In genomic region chr1:176949320-176949719, GRCm38 (mm10) we compare ENCODE assay signal across 22 mouse cellular contexts.
DNase-seq lines count a peak whose midpoint lies in the region; ATAC-seq and TF ChIP-seq lines count a peak whose summit lies in the region.
"Had no signal": no experiment of that assay in that cellular context is flagged by ENCODE, and none has a peak within 500 bp of the region (broad histone marks: within the 10 kb centered on the region; RNA-seq: fewer than 3 reads in every experiment).

No protein-coding gene starts in this region.

- TF ChIP-seq POLR2A in CH12.LX (IDR thresholded peaks at IDR 0.05; ENCODE audit: low read depth, low read length) (no peak), myocyte (IDR thresholded peaks at IDR 0.05; ENCODE audit: insufficient read length, low read depth) (no peak)

- no peak overlapping the region for H3K4me3 ChIP-seq in left cerebral cortex, adult 2 months
- H3K4me3 ChIP-seq in CH12.LX (replicated peaks in 1 of 3; ENCODE audit: low read depth in 2 of 3, low read length in 2 of 3, poor library complexity in 1 of 3) (no peak overlapping the region), myocyte (no peak overlapping the region)
- H3K4me3 ChIP-seq: embryonic facial prominence, embryonic 13.5 days; heart, embryonic 13.5 days; limb, embryonic 15.5 days; liver, embryonic 15.5 days; stomach, embryonic 15.5 days had no signal

- peaks cover 12 to 46% of the 10 kb centered on the region in 2 experiments for H3K4me1 ChIP-seq in CH12.LX (ENCODE audit: control insufficient read depth in 1 of 2, insufficient read depth in 2 of 2)
- H3K4me1 ChIP-seq: limb, embryonic 15.5 days; stomach, embryonic 15.5 days had no signal

- peaks cover under 1 to 8% of the 10 kb centered on the region in 2 experiments for H3K36me3 ChIP-seq in CH12.LX (replicated peaks in 1 of 2; ENCODE audit: control insufficient read depth in 1 of 2, insufficient read depth in 1 of 2, low read length in 1 of 2)
- peaks cover 5% of the 10 kb centered on the region for H3K36me3 ChIP-seq in myocyte (ENCODE audit: control insufficient read depth, insufficient read depth)
- H3K36me3 ChIP-seq: embryonic facial prominence, embryonic 13.5 days; heart, embryonic 13.5 days; limb, embryonic 15.5 days; liver, embryonic 15.5 days; stomach, embryonic 15.5 days had no signal

- H3K27ac ChIP-seq in left cerebral cortex, adult 2 months = peak overlapping the region; percentile 38
- H3K27ac ChIP-seq in CH12.LX (ENCODE audit: insufficient read depth, low read depth) = no peak overlapping the region
- H3K27ac ChIP-seq: embryonic facial prominence, embryonic 13.5 days; heart, embryonic 13.5 days; limb, embryonic 15.5 days; liver, embryonic 15.5 days; stomach, embryonic 15.5 days had no signal

- no peak overlapping the region for H3K9ac ChIP-seq in CH12.LX (ENCODE audit: insufficient read depth, low read depth)
- H3K9ac ChIP-seq: embryonic facial prominence, embryonic 13.5 days; heart, embryonic 13.5 days; limb, embryonic 15.5 days; liver, embryonic 15.5 days; stomach, embryonic 15.5 days had no signal

- H3K79me2 ChIP-seq in CH12.LX (replicated peaks; ENCODE audit: control insufficient read depth, extremely low read depth, insufficient read depth, poor library complexity, severe bottlenecking) (no peaks in the 10 kb centered on the region), myocyte (ENCODE audit: control insufficient read depth, insufficient read depth) (no peaks in the 10 kb centered on the region)

- intact Hi-C loops in left cerebral cortex, adult 2 months (cut with DNase I) = loop anchor here (5.0 kb wide), 1 partner anchor 33 kb away; no protein-coding TSS in a partner anchor

- H3K9me3 ChIP-seq in CH12.LX (replicated peaks; ENCODE audit: low read length) = no peaks in the 10 kb centered on the region
- H3K9me3 ChIP-seq: embryonic facial prominence, embryonic 13.5 days; G1E; heart, embryonic 13.5 days; limb, embryonic 15.5 days; liver, embryonic 15.5 days; stomach, embryonic 15.5 days had no signal

- H3K4me2 ChIP-seq in CH12.LX (ENCODE audit: insufficient read depth, low read depth, poor library complexity, severe bottlenecking) = no peak overlapping the region
- H3K4me2 ChIP-seq in myocyte (ENCODE audit: low read depth) = no peak overlapping the region
- H3K4me2 ChIP-seq: embryonic facial prominence, embryonic 13.5 days; heart, embryonic 13.5 days; limb, embryonic 15.5 days; liver, embryonic 15.5 days; midbrain, embryonic 11.5 days; stomach, embryonic 15.5 days had no signal

- no peak for TF ChIP-seq EP300 in CH12.LX (IDR thresholded peaks at IDR 0.05; ENCODE audit: low read length)

- no peak overlapping the region for H3ac ChIP-seq in myocyte (ENCODE audit: control insufficient read depth, insufficient read length)

- H3K27me3 ChIP-seq in CH12.LX (replicated peaks) (no peaks in the 10 kb centered on the region), myocyte (ENCODE audit: control insufficient read depth, insufficient read depth, insufficient read length) (no peaks in the 10 kb centered on the region)
- H3K27me3 ChIP-seq: embryonic facial prominence, embryonic 13.5 days; heart, embryonic 13.5 days; limb, embryonic 15.5 days; liver, embryonic 15.5 days; stomach, embryonic 15.5 days had no signal

- ATAC-seq in frontal cortex, adult (ENCODE audit: low TSS enrichment) = peak; percentile 27; the same call in 1 of the 2 replicates
- ATAC-seq: activated CD4-positive, CD25-positive, alpha-beta regulatory T cell, adult 4 months had no signal

- in situ Hi-C loops in CH12.LX (cut with MboI; ENCODE audit: low pct_ligation_motif_present, low pct_unique_long_range_greater_than_20kb, low sequenced_read_pairs) = no loop called here

- TF ChIP-seq CTCF in left cerebral cortex, adult 2 months (IDR thresholded peaks at IDR 0.05) = no peak
- no peak for TF ChIP-seq CTCF in CH12.LX (conservative IDR thresholded peaks at IDR 0.05 in 1 of 2, IDR thresholded peaks at IDR 0.05 in 1 of 2; ENCODE audit: low read depth in 2 of 2, low read length in 2 of 2)

- DNase-seq in frontal cortex, postnatal 14 days (ENCODE audit: low spot score in 2 of 2) = no peak
- DNase-seq in left cerebral cortex, adult 2 months (ENCODE audit: extremely low spot score in 1 of 2, low spot score in 2 of 2) = no peak
- no peak for DNase-seq in left cerebral cortex, adult 11 months (ENCODE audit: low spot score)
- no peak for DNase-seq in CH12.LX (ENCODE audit: extremely low read depth)
- no peak for DNase-seq in adrenal gland, adult 2 months
- DNase-seq in gastrocnemius, adult 8-10 months (ENCODE audit: low spot score in 2 of 2) = no peak
- DNase-seq: adrenal gland, postnatal 25 days; B cell, adult 2 months; cerebellum, adult 11-12 months; heart, postnatal 36 days; kidney, postnatal 36 days; right cerebral cortex, postnatal 14 days had no signal

- TF ChIP-seq RAD21 in CH12.LX (IDR thresholded peaks at IDR 0.05; ENCODE audit: low read depth, low read length) = peak; percentile 19

- dilution Hi-C loops in CH12.LX (cut with MboI; ENCODE audit: extremely low pct_ligation_motif_present, extremely low pct_unique_long_range_greater_than_20kb, low sequenced_read_pairs) = no loop called here

TF ChIP-seq in CH12.LX, 34 proteins besides CTCF, POLR2A, EP300 and RAD21:
- no peak for TF ChIP-seq ETS1 (conservative IDR thresholded peaks at IDR 0.05; ENCODE audit: low read depth, low read length)
- TF ChIP-seq E2F4 (IDR thresholded peaks at IDR 0.05; ENCODE audit: insufficient replicate concordance, low read depth, low read length) = no peak
- no peak for TF ChIP-seq CHD2 (IDR thresholded peaks at IDR 0.05; ENCODE audit: low read length)
- TF ChIP-seq CHD1 (IDR thresholded peaks at IDR 0.05; ENCODE audit: low read depth, low read length) = no peak
- no peak for TF ChIP-seq ELF1 (IDR thresholded peaks at IDR 0.05; ENCODE audit: low read depth, low read length)
- no peak for TF ChIP-seq ZC3H11A (IDR thresholded peaks at IDR 0.05; ENCODE audit: low read depth, low read length)
- TF ChIP-seq ZKSCAN1 (IDR thresholded peaks at IDR 0.05; ENCODE audit: borderline replicate concordance, low read depth, low read length) = no peak
- TF ChIP-seq RCOR1 (conservative IDR thresholded peaks at IDR 0.05; ENCODE audit: low read depth, low read length) = no peak
- TF ChIP-seq ZNF384 (IDR thresholded peaks at IDR 0.05; ENCODE audit: low read depth, low read length) = no peak

TF ChIP-seq in myocyte, 11 proteins besides CTCF, POLR2A, EP300 and RAD21:
- TF ChIP-seq MYOG (IDR thresholded peaks at IDR 0.05; ENCODE audit: control insufficient read depth in 1 of 3, insufficient read depth in 1 of 3, insufficient read length in 2 of 3, low read depth in 2 of 3) = peak in 1 of 3 experiments; percentile 24
- TF ChIP-seq MAX (IDR thresholded peaks at IDR 0.05; ENCODE audit: low read depth) = no peak
- no peak for TF ChIP-seq CEBPB (IDR thresholded peaks at IDR 0.05; ENCODE audit: insufficient read depth, poor library complexity, severe bottlenecking)
- peak in 2 of 3 experiments; percentile 61 to 72 for TF ChIP-seq MYOD1 (IDR thresholded peaks at IDR 0.05; ENCODE audit: control insufficient read depth in 1 of 3, insufficient read length in 2 of 3, low read depth in 2 of 3)
TF ChIP-seq in myocyte: peak in this region for 2.
